Mouse (Mus musculus) olfactory bulb, adult 2 months (tissue): ENCODE measurements at regions not wholly inside any gene's neighbourhood (a gene's known extent, or its start where the extent isn't known, plus 50 kb on each side); places are given as distances from the start of the nearest gene placed in this dataset.

Experiments used
- CTCF ChIP-seq: fragments of 200-500 bp; IDR thresholded peaks from 2 replicates; pipeline ENCODE4 v1.5.1; 2012; ENCODE audit warnings: low read depth, mild to moderate bottlenecking, low read length, moderate library complexity; ENCODE audit not compliant: insufficient read depth
- POLR2A ChIP-seq: fragments of 200-500 bp; IDR thresholded peaks from 2 replicates; pipeline ENCODE4 v1.6.1; 2012; ENCODE audit warnings: mild to moderate bottlenecking, low read depth, low read length, moderate library complexity; ENCODE audit not compliant: insufficient read depth

DNA sequence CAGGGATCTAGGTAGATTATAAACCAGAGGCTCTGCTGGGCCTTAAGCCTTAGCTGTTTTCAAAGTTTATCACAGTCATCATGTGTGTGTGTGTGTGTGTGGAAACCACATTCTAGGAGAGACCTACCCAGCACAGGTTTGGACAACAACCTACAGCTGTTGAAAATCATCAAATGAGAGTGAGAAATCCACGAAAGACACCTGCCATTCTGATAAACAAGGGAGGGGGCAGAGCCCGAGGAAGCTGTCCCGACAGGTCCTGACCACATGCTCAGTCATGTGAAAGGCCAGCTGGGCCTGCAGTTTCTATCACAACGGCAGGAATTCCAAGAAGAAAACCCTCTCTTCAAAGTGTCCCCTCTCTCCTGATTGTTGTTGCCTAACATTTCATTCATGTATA is 114.0 kb upstream of the Atp1b1 start:
- TF ChIP-seq CTCF, result no peak
- TF ChIP-seq POLR2A, result no peak
